Mouse (Mus musculus): ENCODE results near the gene Lrrc4c.

- TF ChIP-seq CTCF (IDR thresholded peaks at IDR 0.05; ENCODE audit: low read depth) (no peak), EP300 (optimal IDR thresholded peaks at IDR 0.05) (no peak)
Observed at GRCm38 (mm10) chr2:96317387-96318299, at the start of gene Lrrc4c.
